Mouse (Mus musculus) megakaryocyte, adult 5-6 weeks (primary cell): ENCODE measurements around the gene Gsto2. TPM values are rescaled to one million over a fixed set of nuclear protein-coding genes. Genes with fewer than 3 reads are reported as not detected.

Source experiments
- ATAC-seq: 2 replicates; pipeline ENCODE4 v1.8.0; 2016; ENCODE audit warnings: mild to moderate bottlenecking, inconsistent platforms; ENCODE audit not compliant: poor library complexity, severe bottlenecking
- total RNA-seq, 2 experiments: library from RNA; stranded (forward) in 1 of 2; stranded (reverse) in 1 of 2; fragments of 153-499, 151-499 nt in 1 of 2; fragments of 221-1000, 200-1000 nt in 1 of 2; gene quantifications; 2 replicates each; pipeline versions ENCODE4 v1.2.3 to v1.2.4; 2015 to 2017

Gsto2 gene
- total RNA-seq, 2 experiments from 2014 or later, result not detected

- no peak for ATAC-seq
These were observed 7.1 kb upstream of the Gsto2 start for GRCm38 (mm10) chr19:47857957-47858942.

- ATAC-seq, result no peak
These were observed 6.2 kb upstream of the Gsto2 start for GRCm38 (mm10) chr19:47859180-47859579.

- no peak for ATAC-seq
These were observed 2.8 kb upstream of the Gsto2 start for GRCm38 (mm10) chr19:47862581-47862980.

GRCm38 (mm10) chr19:47864051-47864450, 1.3 kb upstream of the Gsto2 start:
- no peak for ATAC-seq

GRCm38 (mm10) chr19:47864721-47865120, 613 bp upstream of the Gsto2 start:
- ATAC-seq, result no peak

- no peak for ATAC-seq
These were observed 2.4 kb downstream of the Gsto2 start for GRCm38 (mm10) chr19:47867628-47868175.

- no peak for ATAC-seq
These were observed 3.6 kb downstream of the Gsto2 start for GRCm38 (mm10) chr19:47868951-47869350.

GRCm38 (mm10) chr19:47869516-47869915, 4.2 kb downstream of the Gsto2 start:
- ATAC-seq, result no peak

- no peak for ATAC-seq
These were observed 4.8 kb downstream of the Gsto2 start for GRCm38 (mm10) chr19:47870102-47870666.

- ATAC-seq, result no peak
These were observed 6.2 kb downstream of the Gsto2 start for GRCm38 (mm10) chr19:47871515-47871914.

GRCm38 (mm10) chr19:47876252-47876651, 10.9 kb downstream of the Gsto2 start:
- no peak for ATAC-seq

- ATAC-seq, result no peak
These were observed 16.2 kb downstream of the Gsto2 start for GRCm38 (mm10) chr19:47881538-47881937.

GRCm38 (mm10) chr19:47882151-47882881, 17.0 kb downstream of the Gsto2 start:
- ATAC-seq, result peak; percentile 99

- no peak for ATAC-seq
These were observed 17.5 kb downstream of the Gsto2 start for GRCm38 (mm10) chr19:47882882-47883254.

GRCm38 (mm10) chr19:47884296-47885085, 19.2 kb downstream of the Gsto2 start:
- ATAC-seq, result no peak

GRCm38 (mm10) chr19:47885191-47885743, 19.9 kb downstream of the Gsto2 start:
- no peak for ATAC-seq

GRCm38 (mm10) chr19:47885886-47886285, 20.6 kb downstream of the Gsto2 start:
- no peak for ATAC-seq

GRCm38 (mm10) chr19:47886617-47887016, 21.3 kb downstream of the Gsto2 start:
- ATAC-seq, result no peak

- ATAC-seq, result peak; percentile 36
These were observed 22.1 kb downstream of the Gsto2 start for GRCm38 (mm10) chr19:47887417-47887816.

- no peak for ATAC-seq
These were observed 22.7 kb downstream of the Gsto2 start for GRCm38 (mm10) chr19:47888037-47888436.
